Mouse (Mus musculus): Measurements from ENCODE around the gene Gamt. TPM values are rescaled to one million over a fixed set of nuclear protein-coding genes. Genes with fewer than 3 reads are reported as not detected.

The Gamt gene
- 31.2 and 33.0 TPM in 2 replicates for polyA plus RNA-seq (2015; fragmentation: Nextera tagmentation; extraction: Ambion mirVana)

DNA sequence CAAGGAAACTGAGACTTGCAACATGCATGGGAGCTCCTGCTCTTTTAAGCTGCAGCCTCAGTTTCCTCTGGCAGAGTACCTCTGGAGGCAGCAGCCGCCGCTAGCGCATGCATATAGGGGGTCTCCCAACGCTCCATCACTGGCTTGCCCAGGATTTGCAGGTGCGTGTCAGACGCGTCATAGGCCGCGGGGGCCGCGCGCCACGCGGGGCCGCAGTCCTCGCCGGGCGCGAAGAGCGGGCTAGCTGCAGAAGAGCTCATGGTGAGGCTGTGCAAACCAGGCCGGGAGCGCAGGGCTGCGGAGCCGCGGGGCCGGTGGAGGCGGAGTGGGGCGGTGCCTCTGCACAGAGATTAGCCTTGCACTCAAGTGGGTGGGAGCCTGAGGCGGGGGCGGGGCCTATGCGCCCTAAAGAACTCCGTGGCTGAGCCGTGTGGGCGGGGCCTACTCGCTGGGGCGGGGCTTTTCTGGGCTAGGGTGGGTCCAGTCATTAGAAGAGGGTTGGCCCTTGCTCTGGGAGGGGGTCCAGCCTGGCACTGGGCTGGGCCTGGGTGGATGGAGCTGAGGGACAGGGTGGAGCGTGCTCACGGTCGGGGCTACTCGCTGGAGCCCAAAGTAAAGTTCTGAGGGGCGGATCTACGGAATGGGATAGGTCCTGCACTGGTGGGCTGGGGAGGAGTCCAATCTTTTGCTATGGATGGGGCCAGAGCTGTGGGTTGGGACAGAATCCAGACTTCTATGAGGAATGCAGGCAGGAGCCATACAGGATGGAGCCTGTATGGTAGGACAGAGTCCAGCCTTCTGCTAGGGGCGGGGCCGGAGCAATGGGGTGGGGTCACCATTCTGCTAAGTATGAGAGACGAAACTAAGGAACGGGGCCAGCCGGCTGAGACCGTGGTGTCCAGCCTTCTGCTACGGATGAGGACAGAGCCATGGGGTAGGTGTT is at the start of gene Gamt, which contains the start of gene Dazap1:
Gene Gamt (minus strand): TSS at position 371 of the 943 bp plus-strand sequence.
Gene Dazap1 (plus strand): TSS at position 845 of the 943 bp plus-strand sequence.
- Histone ChIP-seq H3K4me1 (replicated peaks) (peaks cover 55% of the 10 kb centered on the region), H3K36me3 (peaks cover 32% of the 10 kb centered on the region), H3K4me2 (peak within 1 kb of the TSS; percentile 82), H3K9ac (peak within 1 kb of the TSS; percentile 71), H3K27me3 (no peaks in the 10 kb centered on the region), H3K27ac (replicated peaks) (peak within 1 kb of the TSS; percentile 91), H3K4me3 (peak within 1 kb of the TSS; percentile 48), H3K9me3 (no peaks in the 10 kb centered on the region)
- ATAC-seq (ENCODE audit: low read depth): peak; percentile 81
- under 1% methylated on average over 49 of the region's 49 CpGs for WGBS

GRCm38 (mm10) chr10:80304862-80305261 is 44.0 kb upstream of the Gamt start:
- Histone ChIP-seq H3K27ac (replicated peaks) (no peak overlapping the region), H3K36me3 (peaks cover 82% of the 10 kb centered on the region), H3K4me1 (replicated peaks) (peaks cover 61% of the 10 kb centered on the region), H3K9me3 (no peaks in the 10 kb centered on the region), H3K4me2 (peak overlapping the region; percentile 37), H3K27me3 (no peaks in the 10 kb centered on the region), H3K9ac (peak overlapping the region; percentile 22; the same call in 1 of the 2 replicates), H3K4me3 (peak overlapping the region; percentile 20; the same call in 1 of the 2 replicates)
- WGBS: 14% methylated on average over 25 of the region's 25 CpGs
- no peak for ATAC-seq (ENCODE audit: low read depth)

DNA sequence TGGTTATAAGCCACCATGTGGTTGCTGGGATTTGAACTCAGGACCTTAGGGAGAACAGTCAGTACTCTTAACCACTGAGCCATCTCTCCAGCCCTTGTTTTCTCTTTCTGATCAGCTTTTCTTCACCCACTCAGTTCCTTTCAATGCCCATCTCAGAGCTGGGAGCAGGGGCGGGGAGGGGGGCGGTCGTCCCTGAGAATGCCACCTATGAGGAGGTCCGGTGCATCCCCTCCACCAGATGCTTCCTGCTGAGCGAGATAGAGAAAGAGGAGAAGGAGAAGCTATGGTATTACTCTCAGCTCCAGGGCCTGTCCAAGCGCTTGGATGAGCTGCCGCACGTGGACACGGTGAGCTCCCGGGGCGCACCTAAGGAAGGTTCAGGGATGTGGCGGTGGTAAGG is 43.6 kb upstream of the Gamt start:
- peak overlapping the region; percentile 20; the same call in 1 of the 2 replicates for H3K4me3 ChIP-seq
- WGBS: 23% methylated on average over 12 of the region's 12 CpGs

DNA sequence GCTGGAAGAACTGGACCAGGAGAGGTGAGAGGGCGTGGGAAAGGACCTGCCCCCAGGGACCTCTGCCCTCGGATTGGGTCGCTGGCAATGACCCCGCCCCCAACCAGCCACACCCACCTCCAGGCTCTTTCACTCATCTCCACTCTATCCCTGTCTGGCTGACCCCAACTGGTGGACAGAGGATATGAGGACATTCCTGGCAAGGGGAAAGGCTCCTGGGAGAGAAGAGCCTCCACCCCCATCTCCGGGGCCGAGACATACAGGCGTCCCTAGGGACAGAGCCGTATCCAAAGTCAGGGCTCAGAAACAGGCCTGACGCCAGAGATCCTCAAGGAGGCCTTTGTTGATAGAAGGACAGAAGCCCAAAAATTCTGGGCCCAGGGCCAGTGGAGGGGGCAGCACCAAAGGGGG is 41.7 kb upstream of the Gamt start:
- no peaks in the 10 kb centered on the region for H3K27me3 ChIP-seq
- peak overlapping the region; percentile 99 for H3K4me2 ChIP-seq
- peak overlapping the region; percentile 100 for H3K9ac ChIP-seq
- peaks cover 78% of the 10 kb centered on the region for H3K4me1 ChIP-seq (replicated peaks)
- H3K27ac ChIP-seq (replicated peaks): peak overlapping the region; percentile 97
- H3K36me3 ChIP-seq: peaks cover 58% of the 10 kb centered on the region
- WGBS: 8% methylated on average over 9 of the region's 9 CpGs
- peak overlapping the region; percentile 59 for H3K4me3 ChIP-seq
- no peaks in the 10 kb centered on the region for H3K9me3 ChIP-seq
- no peak for ATAC-seq (ENCODE audit: low read depth)

More for the DNA sequence above, 43.6 kb upstream of the Gamt start:
- ATAC-seq (ENCODE audit: low read depth): no peak
- H3K27ac ChIP-seq (replicated peaks): no peak overlapping the region
- H3K27me3 ChIP-seq: no peaks in the 10 kb centered on the region
- H3K36me3 ChIP-seq: peaks cover 78% of the 10 kb centered on the region
- H3K4me1 ChIP-seq (replicated peaks): peaks cover 65% of the 10 kb centered on the region
- H3K9me3 ChIP-seq: no peaks in the 10 kb centered on the region
- H3K4me2 ChIP-seq: peak overlapping the region; percentile 37
- H3K9ac ChIP-seq: peak overlapping the region; percentile 22; the same call in 1 of the 2 replicates

GRCm38 (mm10) chr10:80302082-80302355 is 41.2 kb upstream of the Gamt start:
- peaks cover 53% of the 10 kb centered on the region for H3K36me3 ChIP-seq
- peak overlapping the region; percentile 100 for H3K9ac ChIP-seq
- H3K4me3 ChIP-seq: peak overlapping the region; percentile 59
- H3K9me3 ChIP-seq: no peaks in the 10 kb centered on the region
- no peaks in the 10 kb centered on the region for H3K27me3 ChIP-seq
- peak overlapping the region; percentile 97 for H3K27ac ChIP-seq (replicated peaks)
- peak overlapping the region; percentile 99 for H3K4me2 ChIP-seq
- ATAC-seq (ENCODE audit: low read depth): no peak
- 48% methylated on average over 5 of the region's 5 CpGs for WGBS
- peaks cover 83% of the 10 kb centered on the region for H3K4me1 ChIP-seq (replicated peaks)

GRCm38 (mm10) chr10:80301256-80302081 is 40.7 kb upstream of the Gamt start:
- 58% methylated on average over 8 of the region's 10 CpGs for WGBS

GRCm38 (mm10) chr10:80300672-80301181 is 39.9 kb upstream of the Gamt start:
- H3K27me3 ChIP-seq: no peaks in the 10 kb centered on the region
- H3K4me3 ChIP-seq: peak overlapping the region; percentile 59
- peak overlapping the region; percentile 99 for H3K4me2 ChIP-seq
- 14% methylated on average over 11 of the region's 11 CpGs for WGBS
- H3K4me1 ChIP-seq (replicated peaks): peaks cover 90% of the 10 kb centered on the region
- peak; percentile 84 for ATAC-seq (ENCODE audit: low read depth)
- H3K36me3 ChIP-seq: peaks cover 40% of the 10 kb centered on the region
- peak overlapping the region; percentile 100 for H3K9ac ChIP-seq
- H3K9me3 ChIP-seq: no peaks in the 10 kb centered on the region
- H3K27ac ChIP-seq (replicated peaks): peak overlapping the region; percentile 97

More at GRCm38 (mm10) chr10:80301256-80302081, 40.7 kb upstream of the Gamt start:
- ATAC-seq (ENCODE audit: low read depth): no peak
- H3K9ac ChIP-seq: peak overlapping the region; percentile 100
- no peaks in the 10 kb centered on the region for H3K27me3 ChIP-seq
- peaks cover 88% of the 10 kb centered on the region for H3K4me1 ChIP-seq (replicated peaks)
- H3K4me3 ChIP-seq: peak overlapping the region; percentile 59
- no peaks in the 10 kb centered on the region for H3K9me3 ChIP-seq
- peaks cover 48% of the 10 kb centered on the region for H3K36me3 ChIP-seq
- peak overlapping the region; percentile 97 for H3K27ac ChIP-seq (replicated peaks)
- H3K4me2 ChIP-seq: peak overlapping the region; percentile 99

- WGBS: 40% methylated on average over 10 of the region's 10 CpGs
Measured at GRCm38 (mm10) chr10:80299824-80300223, 39.0 kb upstream of the Gamt start.

GRCm38 (mm10) chr10:80299301-80299700 is 38.5 kb upstream of the Gamt start:
- Histone ChIP-seq H3K27me3 (no peaks in the 10 kb centered on the region), H3K4me1 (replicated peaks) (peaks cover 90% of the 10 kb centered on the region), H3K36me3 (peaks cover 35% of the 10 kb centered on the region), H3K4me3 (peak overlapping the region; percentile 59), H3K4me2 (peak overlapping the region; percentile 99), H3K9me3 (no peaks in the 10 kb centered on the region), H3K27ac (replicated peaks) (peak overlapping the region; percentile 97), H3K9ac (peak overlapping the region; percentile 100)
- ATAC-seq (ENCODE audit: low read depth): peak; percentile 4; the same call in 1 of the 2 replicates
- WGBS: 6% methylated on average over 15 of the region's 15 CpGs

More at GRCm38 (mm10) chr10:80299824-80300223, 39.0 kb upstream of the Gamt start:
- Histone ChIP-seq H3K27me3 (no peaks in the 10 kb centered on the region), H3K4me3 (peak overlapping the region; percentile 59), H3K36me3 (peaks cover 35% of the 10 kb centered on the region), H3K9ac (peak overlapping the region; percentile 100), H3K4me1 (replicated peaks) (peaks cover 90% of the 10 kb centered on the region), H3K27ac (replicated peaks) (peak overlapping the region; percentile 97), H3K4me2 (peak overlapping the region; percentile 99), H3K9me3 (no peaks in the 10 kb centered on the region)
- ATAC-seq (ENCODE audit: low read depth): no peak

- peak; percentile 75 for ATAC-seq (ENCODE audit: low read depth)
- peak overlapping the region; percentile 100 for H3K9ac ChIP-seq
- peak overlapping the region; percentile 99 for H3K4me2 ChIP-seq
- no peaks in the 10 kb centered on the region for H3K9me3 ChIP-seq
- peaks cover 35% of the 10 kb centered on the region for H3K36me3 ChIP-seq
- peaks cover 90% of the 10 kb centered on the region for H3K4me1 ChIP-seq (replicated peaks)
- peak overlapping the region; percentile 59 for H3K4me3 ChIP-seq
- no peaks in the 10 kb centered on the region for H3K27me3 ChIP-seq
- WGBS: 3% methylated on average over 26 of the region's 26 CpGs
- peak overlapping the region; percentile 97 for H3K27ac ChIP-seq (replicated peaks)
Measured at GRCm38 (mm10) chr10:80298571-80299281, 37.9 kb upstream of the Gamt start.
